Mouse (Mus musculus) thymus, postnatal 4 days (tissue): Measurements from ENCODE around the gene Zfp423.
A peak's percentile ranks its signal among the peaks of the same experiment; 100 is the strongest.

Experiments used
- DNase-seq: peaks from one replicate; pipeline ENCODE4 v3.0.0; 2021

The Zfp423 gene

DNA sequence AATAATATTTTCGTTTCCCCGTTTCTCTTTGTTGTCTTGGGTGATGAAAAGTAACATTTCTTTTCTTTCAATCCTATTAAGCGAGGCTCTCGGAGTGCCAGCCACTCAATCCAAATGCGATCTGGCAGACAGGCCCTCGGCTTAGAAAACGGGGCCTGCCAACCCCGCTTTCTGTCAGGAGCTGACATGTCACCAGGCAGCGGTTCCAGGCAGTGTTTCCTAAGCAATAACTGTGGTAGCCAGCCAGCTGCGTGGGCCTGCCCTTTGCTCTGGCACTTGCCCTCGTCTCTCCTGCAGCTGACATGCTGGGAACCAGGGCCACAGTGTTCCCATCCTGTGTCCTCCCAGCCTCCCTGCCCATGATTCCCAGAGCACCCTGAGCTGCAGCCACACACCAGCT lies 221.5 kb downstream of the Zfp423 start:
- DNase-seq, result no peak

DNA sequence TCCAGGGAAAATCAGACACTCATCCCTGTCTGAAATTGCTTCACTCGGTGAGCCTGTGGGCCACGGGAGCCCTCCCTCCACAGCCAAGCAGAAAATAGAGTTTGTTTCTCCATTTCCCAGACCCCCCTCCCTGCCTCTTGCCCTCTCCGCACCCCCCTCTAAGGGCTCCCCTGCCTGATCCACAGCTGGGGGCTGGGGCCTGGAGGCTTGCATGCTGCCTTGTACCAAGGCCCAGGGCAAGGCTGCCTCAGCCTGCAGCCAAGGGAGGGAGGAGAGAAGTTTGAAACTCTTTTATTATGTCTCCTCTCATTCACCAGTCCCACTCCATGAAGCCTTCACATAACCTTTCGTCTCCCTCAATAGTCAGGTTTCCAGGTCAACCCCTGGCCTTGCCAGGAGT lies 224.5 kb downstream of the Zfp423 start:
- no peak for DNase-seq

DNA sequence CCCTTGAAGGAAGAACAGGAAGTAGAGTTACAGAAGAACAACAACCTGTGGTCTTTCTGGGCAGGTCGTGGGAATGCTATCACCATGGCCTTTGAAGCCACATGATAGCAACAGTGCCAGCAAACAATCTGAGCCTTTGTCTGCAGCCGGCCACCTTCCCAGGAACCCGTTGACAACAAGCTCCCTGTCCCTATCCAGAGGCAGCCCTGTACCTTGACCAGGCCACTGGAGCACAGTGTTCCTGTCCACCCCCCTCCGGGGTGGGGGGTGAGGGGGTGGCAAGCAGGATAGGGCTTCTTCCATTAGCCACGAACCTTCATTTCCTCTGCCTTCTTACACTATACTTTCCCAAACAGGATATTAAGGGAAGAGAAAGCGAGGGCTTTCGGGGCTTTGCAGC lies 224.9 kb downstream of the Zfp423 start:
- DNase-seq, result no peak

DNA sequence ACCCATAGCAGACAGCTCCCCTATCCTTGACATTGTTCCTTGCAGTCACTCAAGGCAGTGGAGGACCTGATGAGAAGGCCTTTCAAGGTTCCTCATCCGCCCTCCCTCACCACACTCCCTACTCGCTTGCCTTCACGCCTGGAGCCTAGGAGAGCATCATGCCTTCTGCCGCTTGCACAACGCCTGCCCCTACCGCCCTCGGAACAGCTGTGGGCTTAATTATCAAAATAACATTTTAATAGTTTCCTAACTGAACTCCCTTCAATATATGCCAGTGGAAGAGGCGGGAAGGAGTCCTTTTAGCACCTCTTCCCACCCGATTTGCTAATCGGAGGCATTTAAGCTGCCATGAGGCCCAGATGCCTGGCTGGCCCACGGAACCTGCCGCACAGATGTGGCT lies 228.3 kb downstream of the Zfp423 start:
- DNase-seq, result no peak

DNA sequence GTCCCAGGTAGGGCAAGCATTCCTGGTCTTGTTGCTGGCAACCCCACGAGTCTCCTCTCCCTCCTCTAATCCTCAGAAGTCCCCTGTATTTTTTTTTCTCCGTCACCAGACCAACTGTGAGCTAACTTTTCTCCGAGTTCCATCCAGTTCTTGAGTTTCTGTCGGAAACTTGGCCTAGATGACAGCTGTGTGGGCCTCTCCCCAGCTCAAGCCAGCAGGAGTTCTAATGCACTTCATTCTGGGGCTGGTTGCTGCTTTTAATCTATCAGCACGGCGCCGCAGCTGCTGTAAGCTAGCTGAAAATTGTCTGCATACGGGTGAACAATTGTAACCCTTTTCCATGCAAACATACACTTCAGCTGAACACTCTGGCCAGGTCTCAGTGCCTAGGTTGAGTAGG lies 236.4 kb downstream of the Zfp423 start:
- DNase-seq, result no peak

DNA sequence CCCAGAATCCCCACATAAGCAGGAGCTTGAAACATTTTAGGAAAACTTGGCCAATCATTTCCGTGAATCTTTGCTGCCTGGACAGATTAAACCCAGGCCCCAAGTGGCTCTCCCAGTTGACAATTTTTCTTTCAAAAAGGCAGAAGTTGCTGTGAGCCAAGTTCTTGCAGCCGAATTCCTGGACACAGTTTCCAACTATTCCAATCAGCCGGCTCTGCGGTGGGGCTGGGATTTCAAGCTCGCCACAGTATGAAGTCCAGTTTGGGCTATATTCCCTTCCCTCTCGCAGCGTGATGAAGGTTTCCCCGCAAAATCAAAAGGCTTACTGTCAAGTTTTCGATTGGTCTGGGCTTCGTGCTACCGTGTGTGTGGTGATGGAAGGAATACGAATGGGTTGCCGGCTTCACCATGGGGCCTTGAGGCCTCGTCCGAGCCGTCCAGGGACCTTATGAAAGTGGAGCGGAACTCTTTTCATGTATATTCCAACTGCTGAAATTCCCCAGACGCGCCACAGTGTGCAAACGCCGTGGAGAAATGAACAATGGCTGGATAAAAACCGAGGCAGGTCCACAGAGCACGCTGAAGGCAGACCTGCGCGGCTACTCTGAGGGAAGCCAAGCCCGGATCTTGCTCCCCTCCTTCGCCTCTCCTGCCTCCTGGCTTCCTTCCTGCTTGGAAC lies 240.1 kb downstream of the Zfp423 start:
- no peak for DNase-seq

DNA sequence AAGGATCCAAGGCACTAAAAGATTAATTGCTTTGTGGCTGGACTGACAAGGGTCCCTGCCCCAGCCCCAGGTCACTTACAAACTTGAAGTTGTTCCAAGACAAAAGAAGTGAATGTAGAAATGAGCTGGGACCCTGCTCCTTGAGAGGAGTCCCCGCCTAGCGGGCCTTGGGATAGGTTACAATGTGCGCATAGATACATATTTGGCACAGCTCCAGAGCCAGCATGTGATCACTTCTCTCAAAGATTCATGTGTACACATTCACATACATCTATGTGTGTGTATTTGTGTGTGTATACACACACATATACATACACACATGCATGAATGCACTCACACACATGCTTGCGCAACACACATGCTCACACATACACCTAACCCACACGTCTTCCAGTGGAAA lies 241.9 kb downstream of the Zfp423 start:
- no peak for DNase-seq

DNA sequence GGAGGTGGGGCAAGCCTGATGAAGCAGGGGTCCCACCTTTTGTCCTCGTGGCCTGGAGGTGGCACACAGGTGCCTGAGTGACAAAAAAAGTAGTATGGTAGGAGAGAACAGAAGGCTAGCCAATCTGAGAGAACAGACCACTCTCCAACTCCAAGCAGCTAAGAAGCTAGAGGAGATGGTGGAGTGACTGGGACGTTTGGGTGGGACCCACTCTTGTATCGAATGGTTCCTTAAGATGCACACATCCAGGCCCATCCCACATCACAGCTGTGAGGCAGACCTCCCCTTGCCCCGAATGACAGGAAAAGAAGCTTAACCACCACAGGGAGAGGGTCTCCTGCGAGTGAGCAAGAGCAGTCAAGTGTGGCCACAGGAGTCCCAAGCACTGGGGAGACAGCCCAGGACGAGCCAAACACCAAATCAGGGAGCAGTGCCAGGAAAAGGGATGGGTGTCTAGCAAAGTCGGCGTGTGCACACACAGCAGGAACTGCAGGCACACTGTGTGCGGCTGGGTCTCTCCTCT lies 242.6 kb downstream of the Zfp423 start:
- no peak for DNase-seq

DNA sequence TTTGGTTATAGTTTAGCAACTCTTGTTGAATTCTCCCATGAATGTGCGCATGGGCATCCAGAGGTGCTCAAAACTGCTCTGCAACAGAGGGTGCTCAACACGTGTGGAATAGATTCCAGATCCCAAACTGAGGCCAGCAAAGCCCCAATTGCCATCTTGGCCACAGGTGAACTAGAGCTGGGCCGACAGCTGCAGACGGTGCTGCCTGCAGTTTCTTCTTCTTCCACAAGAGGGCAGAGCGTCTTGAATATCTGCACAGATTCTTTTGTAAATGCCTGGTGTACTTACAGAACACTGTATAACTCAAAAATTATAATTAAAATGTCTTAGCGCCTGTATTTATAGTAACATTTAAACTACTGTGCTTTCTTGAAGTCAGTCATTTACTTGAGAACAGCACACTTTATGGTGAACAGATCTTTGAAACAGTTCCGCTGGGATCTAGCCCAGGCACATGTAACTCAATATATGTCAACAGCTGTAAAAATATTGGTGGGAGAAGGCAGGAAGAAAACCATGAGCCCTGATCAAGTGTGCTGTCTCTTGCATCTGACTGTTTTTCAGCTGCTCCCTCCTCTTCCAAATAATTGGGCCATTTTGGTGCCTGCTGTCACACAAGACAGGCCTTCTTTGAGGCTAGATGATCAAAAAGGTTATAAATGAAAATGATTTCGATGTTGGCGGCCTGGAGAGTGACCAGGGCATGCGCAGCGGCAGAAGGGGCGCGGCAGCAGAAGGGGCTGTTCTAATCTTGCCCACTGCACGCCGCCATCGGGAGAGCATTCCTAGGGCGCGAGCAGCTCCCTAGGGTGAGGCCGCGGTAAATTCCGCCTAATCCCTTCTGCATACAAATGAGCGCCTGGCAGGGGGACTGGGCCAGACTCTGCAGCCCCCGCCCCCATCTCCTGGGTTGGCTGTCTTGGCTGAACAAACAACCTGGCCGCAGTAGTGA lies 243.4 kb downstream of the Zfp423 start:
- peak; percentile 80 for DNase-seq

DNA sequence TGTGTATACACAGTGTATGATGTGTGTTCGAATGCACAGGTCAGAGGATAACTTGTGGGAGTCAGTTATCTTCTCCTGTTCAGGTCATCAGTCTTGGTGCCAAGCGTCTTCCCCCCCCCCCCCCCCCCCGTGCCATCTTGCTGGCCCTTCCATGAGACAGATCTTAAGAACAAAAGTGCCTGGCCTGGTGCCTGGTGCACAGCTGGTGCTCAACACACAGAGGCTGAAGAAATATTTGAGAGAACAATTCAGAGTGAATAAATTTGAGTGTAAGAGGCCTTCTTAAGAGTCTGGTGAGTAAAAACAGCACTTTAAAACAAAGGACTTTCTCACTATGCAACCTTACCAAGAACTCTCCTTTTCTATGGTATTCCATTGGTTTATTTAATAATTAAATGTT lies 245.4 kb downstream of the Zfp423 start:
- DNase-seq, result no peak

DNA sequence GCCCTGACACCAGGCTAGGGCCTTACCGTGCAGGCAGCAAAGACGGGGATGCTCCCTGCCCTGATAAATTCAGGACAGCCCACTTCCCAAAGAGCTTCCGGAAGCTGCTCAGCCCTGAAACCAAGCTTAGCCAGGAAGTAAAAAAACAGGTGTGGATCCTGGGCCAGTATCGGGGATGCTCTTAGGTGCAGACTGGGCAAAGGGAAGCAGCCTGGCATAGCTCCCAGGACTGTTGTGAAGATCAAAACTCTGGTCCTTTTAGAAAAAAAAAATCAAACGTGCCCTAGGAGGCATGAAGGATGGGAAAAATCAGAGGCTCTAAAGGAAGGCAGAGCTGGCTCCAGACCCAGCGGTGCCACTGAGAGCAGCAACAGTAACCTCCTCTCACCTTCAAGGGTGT lies 247.4 kb downstream of the Zfp423 start:
- DNase-seq, result no peak

DNA sequence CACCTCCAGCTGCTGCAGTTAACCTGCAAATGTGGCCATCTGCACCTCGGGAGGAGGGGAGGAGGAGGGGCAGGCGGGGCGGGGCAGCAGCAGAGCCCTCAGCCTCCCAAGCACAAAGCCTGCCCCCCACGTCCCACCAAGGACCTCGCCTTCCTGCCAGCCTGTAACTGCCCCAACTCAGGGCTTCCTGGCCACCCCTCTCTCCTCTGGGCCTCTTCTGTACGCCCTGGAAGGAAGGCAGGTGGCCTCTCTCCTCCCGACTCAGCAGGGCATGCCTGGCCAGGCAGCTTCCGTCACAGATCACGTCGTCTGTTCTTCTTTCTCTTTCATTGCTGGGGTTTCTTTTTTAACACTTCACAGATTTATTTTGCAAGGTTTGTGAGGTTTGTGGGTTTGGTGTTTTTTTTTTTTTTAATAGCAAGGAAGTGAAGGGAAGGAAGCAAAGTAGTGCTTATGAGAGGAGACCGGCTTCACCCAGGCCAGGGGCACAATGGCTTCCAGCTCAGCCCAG lies 251.2 kb downstream of the Zfp423 start:
- peak; percentile 57 for DNase-seq

DNA sequence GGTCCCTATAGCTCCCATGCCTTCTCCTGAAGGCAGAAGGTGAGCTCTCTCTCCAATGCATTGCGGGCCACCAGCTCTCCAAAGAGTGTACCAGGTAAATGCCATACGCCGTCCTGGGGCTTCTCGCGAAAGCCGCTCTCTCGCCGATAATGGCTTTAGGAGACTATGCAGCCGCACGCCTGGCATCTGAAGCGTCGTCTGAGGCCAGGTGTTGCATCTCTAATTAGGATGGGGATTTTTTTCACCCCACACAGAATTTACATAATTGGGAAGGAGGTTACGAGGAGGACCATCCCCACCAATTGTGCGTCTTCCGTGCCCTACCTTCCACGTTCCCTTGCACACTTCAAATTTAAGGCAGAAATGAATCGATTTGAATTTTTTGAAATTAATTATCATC lies 252.2 kb downstream of the Zfp423 start:
- no peak for DNase-seq

DNA sequence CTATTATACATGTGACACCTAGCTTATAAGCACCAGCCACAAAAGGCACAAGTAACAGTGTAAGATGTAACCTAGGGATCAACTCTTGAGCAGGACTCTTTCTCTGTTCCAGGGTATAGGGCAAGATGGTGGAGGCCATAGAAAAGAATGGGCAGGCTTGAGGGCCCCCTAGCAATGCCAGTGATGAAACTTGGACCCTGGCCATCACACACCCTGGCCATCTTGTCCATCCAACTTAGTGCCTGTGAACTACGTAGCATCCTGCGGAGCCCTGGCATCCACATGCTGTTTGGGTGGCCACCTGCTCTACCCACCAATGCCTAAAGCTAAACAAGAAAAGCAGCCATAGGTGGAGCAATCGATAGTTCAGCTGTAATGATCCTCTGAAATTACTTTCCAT lies 254.6 kb downstream of the Zfp423 start:
- DNase-seq, result no peak

DNA sequence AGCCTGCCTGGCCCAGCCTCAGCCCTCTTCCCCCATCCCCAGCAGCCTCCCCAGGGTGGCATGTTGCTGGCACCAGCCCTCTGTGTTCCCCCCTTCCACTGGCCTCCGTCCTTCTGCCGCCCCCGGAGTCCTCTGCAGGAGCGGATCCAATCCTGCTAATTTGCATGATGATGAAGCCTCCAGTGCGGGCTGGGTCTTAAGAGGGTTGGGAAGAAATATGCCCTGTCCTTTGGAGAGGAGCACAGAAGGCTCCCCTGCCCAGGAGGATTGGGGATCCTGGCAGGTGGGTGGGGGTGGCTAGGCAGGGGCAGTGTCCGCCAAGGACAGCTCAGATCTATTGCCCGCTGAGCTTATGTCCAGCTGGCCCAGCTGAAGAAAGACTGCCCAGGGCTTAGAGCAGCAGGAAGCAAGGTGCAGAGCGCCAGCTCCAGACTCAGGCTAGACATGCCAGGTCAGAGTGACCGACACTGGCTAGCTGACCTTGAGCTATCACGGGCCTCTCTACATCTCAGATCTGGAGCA lies 256.5 kb downstream of the Zfp423 start:
- DNase-seq, result no peak

DNA sequence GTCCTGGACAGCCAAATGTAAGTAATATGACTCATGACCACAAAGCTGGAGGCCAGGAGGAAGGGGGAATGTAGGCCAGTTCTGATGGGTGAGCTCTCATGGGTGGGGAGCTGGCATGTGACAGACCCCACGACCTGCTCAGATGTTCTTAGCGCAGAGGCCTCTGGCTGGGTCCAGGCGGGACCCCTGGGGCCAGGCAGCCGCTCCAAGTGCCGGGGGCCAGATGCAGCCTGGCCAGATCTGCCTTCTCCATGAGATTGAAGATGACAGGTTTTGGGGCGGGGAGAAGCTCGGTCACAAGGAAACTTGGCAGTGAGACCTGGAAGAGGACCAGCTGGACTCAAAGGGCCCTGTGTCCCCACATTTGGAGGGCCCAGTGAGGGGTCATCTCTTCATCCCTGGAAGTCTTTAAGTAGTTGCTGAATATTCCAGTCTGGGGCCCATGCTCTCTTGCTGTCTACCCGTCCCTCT lies 257.3 kb downstream of the Zfp423 start:
- no peak for DNase-seq

DNA sequence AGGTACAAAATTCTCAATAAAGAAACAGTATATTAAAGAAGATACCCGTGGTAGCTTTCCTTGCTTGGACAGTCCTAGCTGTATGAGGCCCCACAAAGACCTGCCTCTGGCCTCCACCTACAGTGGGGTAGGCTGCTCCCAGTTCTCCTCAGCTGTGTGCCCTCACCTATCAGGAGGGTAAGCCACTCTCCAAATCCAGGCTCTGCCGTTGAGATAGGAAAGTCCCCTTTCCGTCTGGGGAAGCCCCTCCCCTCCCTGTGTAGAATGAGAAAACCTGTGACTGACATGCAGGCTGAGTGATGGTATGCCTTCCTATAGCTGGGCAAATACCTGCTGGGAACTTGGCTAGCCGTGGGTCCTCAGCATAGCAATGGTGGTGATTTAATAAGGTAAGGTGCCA lies 257.8 kb downstream of the Zfp423 start:
- no peak for DNase-seq

DNA sequence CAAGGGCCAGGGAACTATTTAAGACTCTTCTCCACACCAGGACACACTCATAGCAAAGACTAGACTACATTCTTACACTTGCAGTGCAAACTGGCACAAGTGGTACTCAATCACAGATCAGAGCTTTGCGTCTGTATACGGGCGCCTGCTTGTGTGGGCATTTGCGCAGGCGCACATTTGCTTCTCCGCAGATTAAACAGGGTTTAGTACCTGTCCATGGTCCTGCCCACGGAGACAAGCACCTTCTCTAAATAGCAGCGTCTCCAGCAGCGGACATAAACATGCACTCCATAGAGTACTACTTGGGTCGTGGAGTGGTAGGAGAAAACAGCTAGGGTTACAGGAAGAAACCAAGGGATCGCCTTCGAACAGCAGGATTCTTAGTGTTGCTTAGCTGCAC lies 259.1 kb downstream of the Zfp423 start:
- peak; percentile 69 for DNase-seq

DNA sequence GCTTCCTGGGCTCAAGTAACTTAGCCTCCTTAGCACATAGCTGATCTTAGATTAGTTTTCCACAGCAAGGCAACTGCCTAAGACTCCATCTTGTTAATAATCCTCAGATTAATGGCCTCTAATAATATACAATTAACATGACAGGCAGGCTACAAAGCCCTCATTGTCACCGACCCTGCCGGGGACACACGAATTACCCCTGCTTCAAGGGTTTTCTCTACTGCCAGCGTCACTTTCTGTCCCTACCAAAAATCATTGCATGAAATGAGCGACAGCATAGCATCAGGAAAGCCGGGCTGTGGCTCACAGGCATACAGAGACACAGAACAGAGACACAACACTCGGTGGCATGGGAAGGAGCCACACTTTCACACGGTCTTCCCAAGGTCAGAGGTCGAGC lies 262.3 kb downstream of the Zfp423 start:
- no peak for DNase-seq

DNA sequence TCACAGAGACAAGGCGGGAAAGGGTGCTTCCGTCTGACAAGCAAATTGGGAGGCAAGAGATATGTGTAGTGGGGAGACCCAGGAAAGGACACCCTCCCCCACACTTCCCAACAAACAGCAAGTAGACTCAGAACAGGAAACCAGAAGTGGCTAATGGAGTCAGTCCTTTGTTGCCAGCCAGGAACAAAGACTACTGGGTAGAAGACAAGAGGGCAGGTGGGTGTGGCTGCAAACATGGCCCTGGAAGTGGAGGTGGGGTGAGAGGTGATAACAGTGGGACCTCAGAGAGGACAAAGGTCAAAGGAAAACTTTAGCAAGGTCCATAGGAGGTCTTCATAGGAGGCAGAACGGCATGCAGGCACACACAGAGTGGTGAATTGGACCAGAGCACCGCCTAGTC lies 265.7 kb downstream of the Zfp423 start:
- DNase-seq, result no peak

DNA sequence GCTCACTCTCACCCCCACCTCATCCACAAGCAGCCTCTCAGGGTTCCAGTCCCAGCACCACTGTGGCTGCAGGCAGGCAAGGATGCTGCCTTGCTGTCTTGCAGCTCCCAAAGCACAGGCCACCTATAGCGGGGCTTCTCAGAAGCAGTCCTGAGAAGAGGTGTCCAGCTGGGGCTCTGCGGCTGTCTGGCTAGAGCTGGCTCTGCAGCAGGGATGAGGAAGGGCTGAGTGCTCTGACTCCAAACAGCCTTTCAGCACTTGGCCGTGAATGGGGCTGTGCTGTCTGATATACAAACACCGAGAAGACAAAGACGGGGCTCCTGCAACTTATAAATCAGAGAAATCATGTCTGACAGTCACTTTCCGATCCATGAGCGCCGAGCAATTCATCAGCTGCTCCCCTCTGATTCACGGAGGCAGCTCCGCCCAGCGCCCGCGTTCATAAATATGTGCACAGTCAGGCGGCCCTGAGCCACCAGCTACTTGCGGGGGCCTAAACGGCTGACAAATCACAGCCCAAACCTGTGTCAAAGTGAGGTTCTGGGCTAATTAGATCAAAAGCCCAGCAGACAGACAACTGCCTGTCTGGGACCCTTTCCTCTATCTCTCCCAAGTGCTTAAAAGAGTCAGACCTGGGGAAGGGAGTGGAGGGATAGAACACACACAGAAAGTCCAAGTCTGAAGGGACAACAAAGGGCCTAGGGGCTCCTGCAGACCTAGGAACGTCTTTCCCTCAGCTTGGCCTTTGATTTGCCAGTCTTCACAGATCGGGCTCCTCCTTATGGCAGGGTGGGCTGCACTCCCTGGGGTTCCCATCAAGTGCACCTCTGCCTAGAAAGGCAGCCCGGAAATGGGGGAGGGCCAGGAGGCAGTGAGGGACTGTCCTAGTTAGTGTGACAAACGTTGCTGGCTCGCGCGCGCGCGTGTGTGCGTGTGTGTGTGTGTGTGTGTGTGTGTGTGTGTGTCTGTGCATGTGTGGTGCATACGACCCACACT lies 269.0 kb downstream of the Zfp423 start:
- DNase-seq, result peak; percentile 45

DNA sequence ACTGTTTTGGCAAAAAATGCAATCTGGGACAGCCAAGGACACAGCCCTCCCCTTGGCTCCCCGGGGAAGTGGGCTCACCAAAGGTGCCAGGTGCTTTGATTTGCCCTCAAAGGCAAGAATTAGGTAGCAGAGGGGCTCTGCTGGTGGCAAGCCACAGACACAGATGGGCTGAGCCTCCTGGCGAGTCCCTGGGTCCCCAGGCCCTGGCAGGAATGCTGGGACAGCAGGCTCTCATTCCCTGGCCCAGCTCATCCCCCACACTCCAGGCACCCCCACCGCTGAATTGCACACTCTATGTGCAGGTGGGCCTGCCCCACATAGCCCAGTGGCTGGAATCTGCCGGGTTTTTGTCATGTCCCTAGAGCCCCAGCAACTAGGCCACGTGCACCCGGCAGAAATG lies 270.2 kb downstream of the Zfp423 start:
- no peak for DNase-seq
